Mouse (Mus musculus): Measurements from ENCODE around the gene Taf8.

DNA sequence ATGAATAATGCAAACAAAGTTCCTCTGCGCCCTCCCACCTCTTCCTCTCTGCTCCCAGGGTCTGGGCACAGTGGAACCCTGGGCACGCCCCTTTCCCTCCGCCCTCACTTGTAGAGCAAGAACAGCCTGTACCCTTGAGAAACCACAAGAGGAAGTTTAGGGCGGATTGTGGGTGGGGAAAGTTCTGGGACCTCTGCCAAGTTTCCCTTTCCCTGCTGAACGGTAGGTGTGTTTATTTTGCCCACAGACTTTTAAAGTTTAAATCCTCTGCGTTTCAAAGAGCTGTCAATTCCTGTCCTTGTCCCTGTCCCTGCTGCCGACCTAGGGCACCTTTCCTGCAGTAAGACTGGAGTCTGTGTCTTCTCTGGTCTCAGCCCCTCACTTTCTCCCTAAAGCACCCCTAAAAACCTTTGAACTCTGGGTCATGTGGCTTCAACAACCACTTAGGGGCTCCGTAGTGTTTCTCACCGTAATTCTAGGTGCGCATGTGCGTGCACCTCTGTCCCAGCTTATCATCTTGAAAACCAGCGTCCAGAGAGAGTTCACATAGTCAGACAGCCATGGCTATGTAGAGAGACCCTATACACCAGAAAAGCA lies 6.0 kb upstream of the Taf8 start:
- no peak for TF ChIP-seq CTCF (IDR thresholded peaks at IDR 0.05; ENCODE audit: insufficient read depth, low read depth, low read length)
- TF ChIP-seq POLR2A (IDR thresholded peaks at IDR 0.05; ENCODE audit: insufficient read depth, low read depth, low read length): no peak

All from olfactory bulb, adult 2 months (tissue).